Mouse (Mus musculus) hindbrain, embryonic 10.5 days (tissue): ENCODE results near the gene Mpi. TPM values are rescaled to one million over a fixed set of nuclear protein-coding genes. Genes with fewer than 3 reads are reported as not detected.
A peak's percentile ranks its signal among the peaks of the same experiment; 100 is the strongest.

Source experiments
- DNase-seq: peaks from one replicate; pipeline ENCODE4 v3.0.0-alpha.2; 2017; ENCODE audit warnings: low spot score
- H3K27ac ChIP-seq: fragments of 300-500 bp; sonication (generic); 2 replicates; pipeline ENCODE4 v1.5.1; 2016; ENCODE audit warnings: mild to moderate bottlenecking, moderate library complexity
- H3K27me3 ChIP-seq: fragments of 300-500 bp; sonication (generic); 2 replicates; pipeline ENCODE4 v1.6.1; 2016; ENCODE audit warnings: mild to moderate bottlenecking; ENCODE audit not compliant: poor library complexity, insufficient read depth, severe bottlenecking
- H3K36me3 ChIP-seq: fragments of 300-500 bp; sonication (generic); 2 replicates; pipeline ENCODE4 v1.6.1; 2016; ENCODE audit warnings: mild to moderate bottlenecking, moderate library complexity
- H3K4me1 ChIP-seq: fragments of 300-500 bp; sonication (generic); replicated peaks from 2 replicates; pipeline ENCODE4 v1.6.1; 2016; ENCODE audit warnings: mild to moderate bottlenecking
- H3K4me3 ChIP-seq: fragments of 300-500 bp; sonication (generic); 2 replicates; pipeline ENCODE4 v1.5.1; 2016; ENCODE audit warnings: mild to moderate bottlenecking, moderate library complexity
- H3K9me3 ChIP-seq: fragments of 300-500 bp; sonication (generic); 2 replicates; pipeline ENCODE4 v1.6.1; 2016; ENCODE audit warnings: mild to moderate bottlenecking, moderate library complexity
- WGBS: fragments of 180-500 bp; shearing (Covaris S2); methylation state at CpG from one replicate; pipeline ENCODE4 v1.1.7; 2016; 5-methylcytosine and 5-hydroxymethylcytosine counted together
- polyA plus RNA-seq: library from polyadenylated mRNA; unstranded; fragments of >200 nt; fragmentation: Nextera tagmentation; extraction: Ambion mirVana; gene quantifications from 2 replicates; pipeline ENCODE4 v1.2.1, GENCODE M21; 2016

Mpi gene
- polyA plus RNA-seq, 1 experiment from 2014 or later, result 74.1 TPM

- Histone ChIP-seq H3K36me3 (peaks cover 82% of the 10 kb centered on the region), H3K9me3 (no peaks in the 10 kb centered on the region), H3K4me3 (no peak overlapping the region), H3K27me3 (no peaks in the 10 kb centered on the region), H3K4me1 (peaks cover 17% of the 10 kb centered on the region), H3K27ac (no peak overlapping the region)
- 85% methylated on average over 3 of the region's 3 CpGs for WGBS
- no peak for DNase-seq
Measured at GRCm38 (mm10) chr9:57584991-57585390, 32.4 kb upstream of the Mpi start.

DNA sequence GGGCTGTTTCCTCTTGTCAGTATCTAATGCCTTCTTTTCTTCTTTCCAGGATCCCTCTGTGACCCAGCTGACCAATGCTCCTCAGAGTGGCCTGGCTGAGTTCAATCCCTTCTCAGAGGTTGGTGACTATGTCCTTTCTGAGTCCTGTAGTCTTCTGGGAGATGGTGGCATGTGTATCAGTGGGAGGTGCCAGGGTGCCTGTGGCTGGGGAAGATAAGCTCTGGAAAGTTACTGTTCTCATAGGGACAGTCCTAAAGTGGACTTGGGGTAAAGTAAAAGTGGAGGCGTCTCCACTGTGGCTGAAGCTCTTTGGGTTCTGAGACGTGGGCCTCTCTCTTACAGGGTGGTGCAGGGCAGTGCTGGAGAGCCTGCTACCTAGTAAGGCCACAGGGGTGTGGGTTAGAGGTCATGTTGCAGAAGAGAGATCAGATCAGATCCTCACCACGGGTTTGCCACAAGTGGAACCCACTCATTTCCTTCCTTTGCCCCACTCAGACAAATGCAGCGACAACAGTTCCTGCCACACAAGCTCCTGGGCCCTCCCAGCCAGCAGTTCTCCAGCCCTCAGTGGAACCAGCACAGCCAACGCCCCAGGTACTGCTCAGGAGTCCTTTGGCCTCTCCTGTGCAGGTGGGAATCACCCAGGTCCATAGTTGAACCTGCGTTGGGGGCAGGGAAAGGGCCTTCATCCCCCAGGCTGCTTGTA, 24.7 kb upstream of the Mpi start:
- Histone ChIP-seq H3K9me3 (no peaks in the 10 kb centered on the region), H3K27ac (no peak overlapping the region), H3K4me3 (no peak overlapping the region), H3K27me3 (no peaks in the 10 kb centered on the region), H3K36me3 (peaks cover 69% of the 10 kb centered on the region), H3K4me1 (no peaks in the 10 kb centered on the region)
- no peak for DNase-seq
- 90% methylated on average over 6 of the region's 6 CpGs for WGBS

DNA sequence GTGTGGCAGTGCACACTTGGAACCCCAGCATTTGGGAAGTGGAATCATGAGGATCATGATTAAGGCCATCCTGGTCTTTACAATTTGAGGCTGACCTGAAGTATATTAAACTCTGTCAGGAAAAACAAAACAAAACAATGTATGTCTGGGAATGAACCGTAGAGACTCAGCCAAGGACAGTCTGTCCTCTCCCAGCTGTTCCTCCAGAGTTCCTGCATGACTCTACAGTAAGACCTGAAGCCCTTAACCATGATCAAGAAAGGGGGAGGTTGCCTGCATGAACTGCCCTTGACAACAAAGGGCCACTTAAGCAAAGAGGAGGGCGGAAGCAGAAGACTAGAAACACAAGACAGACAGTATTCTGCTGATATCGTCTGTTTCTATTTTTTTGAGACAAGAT, 23.0 kb upstream of the Mpi start:
- peaks cover 66% of the 10 kb centered on the region for H3K36me3 ChIP-seq
- H3K4me3 ChIP-seq, result no peak overlapping the region
- WGBS, result 92% methylated on average over 3 of the region's 3 CpGs
- no peaks in the 10 kb centered on the region for H3K27me3 ChIP-seq
- no peak overlapping the region for H3K27ac ChIP-seq
- no peaks in the 10 kb centered on the region for H3K4me1 ChIP-seq
- no peak for DNase-seq
- no peaks in the 10 kb centered on the region for H3K9me3 ChIP-seq

GRCm38 (mm10) chr9:57574397-57574796, 21.8 kb upstream of the Mpi start:
- DNase-seq, result no peak
- Histone ChIP-seq H3K27me3 (no peaks in the 10 kb centered on the region), H3K27ac (no peak overlapping the region), H3K36me3 (peaks cover 66% of the 10 kb centered on the region), H3K4me1 (no peaks in the 10 kb centered on the region), H3K9me3 (no peaks in the 10 kb centered on the region), H3K4me3 (no peak overlapping the region)

DNA sequence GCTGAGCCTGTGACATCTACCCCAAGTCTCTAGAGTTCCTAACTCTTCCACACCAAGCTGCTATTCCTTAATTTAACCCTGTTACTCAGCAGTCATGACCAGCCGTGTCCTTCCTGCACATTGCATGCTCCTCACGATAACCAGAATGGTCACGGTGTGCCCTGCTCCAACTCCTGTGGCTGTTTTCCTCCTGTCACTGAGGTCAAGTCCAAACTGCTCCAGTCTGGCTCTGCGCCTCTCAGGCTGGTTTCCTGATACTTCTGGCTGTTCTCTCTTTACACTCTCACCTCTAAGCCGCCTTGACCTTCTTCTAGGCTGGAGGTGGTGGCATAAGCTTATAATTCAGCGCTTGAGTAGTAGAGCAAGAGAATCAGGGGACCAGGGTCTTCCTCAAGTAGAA, 15.9 kb upstream of the Mpi start:
- Histone ChIP-seq H3K36me3 (peaks cover 55% of the 10 kb centered on the region), H3K27me3 (no peaks in the 10 kb centered on the region), H3K9me3 (no peaks in the 10 kb centered on the region), H3K27ac (no peak overlapping the region), H3K4me1 (peaks cover 10% of the 10 kb centered on the region; the same call in 1 of the 2 replicates), H3K4me3 (no peak overlapping the region)
- 92% methylated on average over 6 of the region's 6 CpGs for WGBS
- DNase-seq, result no peak

DNA sequence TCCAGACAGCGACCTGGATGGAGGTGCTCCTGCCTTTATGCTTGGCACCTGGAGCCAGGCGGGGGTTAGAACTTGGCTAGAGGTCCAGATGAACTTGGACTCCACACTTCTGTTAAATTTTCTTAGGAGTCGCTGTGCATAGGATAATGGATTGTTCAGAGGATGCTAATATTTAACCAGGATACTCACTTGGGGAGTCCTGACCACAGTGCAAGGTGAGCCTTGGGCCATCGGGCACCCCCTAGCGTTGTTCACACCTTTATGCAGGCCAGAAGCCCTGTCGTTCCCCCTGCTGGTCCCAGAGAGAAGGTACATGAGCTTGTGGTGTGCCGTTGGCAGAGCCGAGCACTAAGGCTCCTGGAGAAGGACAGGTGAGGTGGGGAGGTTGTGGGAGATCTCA, 14.3 kb upstream of the Mpi start:
- Histone ChIP-seq H3K9me3 (no peaks in the 10 kb centered on the region), H3K36me3 (peaks cover 47% of the 10 kb centered on the region), H3K27me3 (no peaks in the 10 kb centered on the region), H3K27ac (no peak overlapping the region), H3K4me1 (peaks cover 23% of the 10 kb centered on the region), H3K4me3 (no peak overlapping the region)
- no peak for DNase-seq
- 67% methylated on average over 8 of the region's 8 CpGs for WGBS

GRCm38 (mm10) chr9:57565741-57566221, 13.2 kb upstream of the Mpi start:
- no peak overlapping the region for H3K27ac ChIP-seq
- H3K4me3 ChIP-seq, result no peak overlapping the region
- H3K27me3 ChIP-seq, result no peaks in the 10 kb centered on the region
- no peaks in the 10 kb centered on the region for H3K9me3 ChIP-seq
- DNase-seq, result no peak
- peaks cover 31% of the 10 kb centered on the region for H3K4me1 ChIP-seq
- 64% methylated on average over 10 of the region's 10 CpGs for WGBS
- peaks cover 38% of the 10 kb centered on the region for H3K36me3 ChIP-seq

DNA sequence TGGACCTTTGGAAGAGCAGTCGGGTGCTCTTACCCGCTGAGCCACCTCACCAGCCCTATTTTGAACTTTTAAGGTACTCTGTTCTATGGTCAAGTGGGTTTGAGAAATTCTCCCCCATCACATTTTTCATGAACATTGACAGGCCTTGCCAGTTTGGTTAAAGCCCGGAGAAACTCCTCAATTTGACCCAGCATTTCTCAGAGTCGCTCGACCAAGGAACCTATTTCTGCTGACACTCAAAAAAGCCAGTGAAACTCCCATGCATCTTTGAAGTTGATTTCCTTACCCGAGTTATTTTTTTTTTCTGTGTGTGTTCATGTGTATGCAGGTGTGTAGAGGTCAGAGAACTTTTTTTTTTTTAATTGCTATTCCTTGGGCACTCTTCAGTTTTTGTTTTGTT, 12.0 kb upstream of the Mpi start:
- no peaks in the 10 kb centered on the region for H3K27me3 ChIP-seq
- no peak for DNase-seq
- WGBS, result 90% methylated on average over 6 of the region's 6 CpGs
- H3K4me1 ChIP-seq, result peaks cover 37% of the 10 kb centered on the region
- H3K9me3 ChIP-seq, result no peaks in the 10 kb centered on the region
- no peak overlapping the region for H3K27ac ChIP-seq
- no peak overlapping the region for H3K4me3 ChIP-seq
- peaks cover 26% of the 10 kb centered on the region for H3K36me3 ChIP-seq

GRCm38 (mm10) chr9:57562896-57563372, 10.4 kb upstream of the Mpi start:
- H3K9me3 ChIP-seq, result no peaks in the 10 kb centered on the region
- H3K27ac ChIP-seq, result no peak overlapping the region
- WGBS, result 78% methylated on average over 4 of the region's 4 CpGs
- DNase-seq, result no peak
- H3K4me1 ChIP-seq, result peaks cover 37% of the 10 kb centered on the region
- peaks cover 10% of the 10 kb centered on the region for H3K36me3 ChIP-seq
- H3K4me3 ChIP-seq, result no peak overlapping the region
- no peaks in the 10 kb centered on the region for H3K27me3 ChIP-seq

DNA sequence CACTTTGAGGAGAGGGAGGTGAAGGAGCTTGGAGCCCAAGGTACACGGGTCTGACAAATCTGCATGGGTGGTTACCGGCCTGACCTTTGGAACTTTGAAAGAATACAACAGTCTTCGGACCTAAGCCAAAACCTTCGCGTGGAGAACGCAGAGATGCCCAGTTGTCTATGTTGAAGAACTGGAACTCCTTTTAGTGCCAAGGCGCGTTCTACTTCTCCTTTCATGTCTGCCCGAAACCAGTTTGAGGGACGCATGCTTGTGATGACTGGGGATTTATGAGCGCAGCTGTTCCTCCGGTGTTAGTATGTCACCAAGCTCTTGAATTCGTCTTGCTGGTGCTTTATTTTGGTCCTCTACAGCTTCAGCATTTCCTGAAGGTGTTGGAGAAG, 9.1 kb upstream of the Mpi start:
- peak overlapping the region; percentile 80 for H3K4me3 ChIP-seq
- H3K9me3 ChIP-seq, result no peaks in the 10 kb centered on the region
- H3K4me1 ChIP-seq, result peaks cover 37% of the 10 kb centered on the region
- DNase-seq, result no peak
- WGBS, result 83% methylated on average over 13 of the region's 13 CpGs
- no peaks in the 10 kb centered on the region for H3K36me3 ChIP-seq
- H3K27me3 ChIP-seq, result no peaks in the 10 kb centered on the region
- no peak overlapping the region for H3K27ac ChIP-seq

DNA sequence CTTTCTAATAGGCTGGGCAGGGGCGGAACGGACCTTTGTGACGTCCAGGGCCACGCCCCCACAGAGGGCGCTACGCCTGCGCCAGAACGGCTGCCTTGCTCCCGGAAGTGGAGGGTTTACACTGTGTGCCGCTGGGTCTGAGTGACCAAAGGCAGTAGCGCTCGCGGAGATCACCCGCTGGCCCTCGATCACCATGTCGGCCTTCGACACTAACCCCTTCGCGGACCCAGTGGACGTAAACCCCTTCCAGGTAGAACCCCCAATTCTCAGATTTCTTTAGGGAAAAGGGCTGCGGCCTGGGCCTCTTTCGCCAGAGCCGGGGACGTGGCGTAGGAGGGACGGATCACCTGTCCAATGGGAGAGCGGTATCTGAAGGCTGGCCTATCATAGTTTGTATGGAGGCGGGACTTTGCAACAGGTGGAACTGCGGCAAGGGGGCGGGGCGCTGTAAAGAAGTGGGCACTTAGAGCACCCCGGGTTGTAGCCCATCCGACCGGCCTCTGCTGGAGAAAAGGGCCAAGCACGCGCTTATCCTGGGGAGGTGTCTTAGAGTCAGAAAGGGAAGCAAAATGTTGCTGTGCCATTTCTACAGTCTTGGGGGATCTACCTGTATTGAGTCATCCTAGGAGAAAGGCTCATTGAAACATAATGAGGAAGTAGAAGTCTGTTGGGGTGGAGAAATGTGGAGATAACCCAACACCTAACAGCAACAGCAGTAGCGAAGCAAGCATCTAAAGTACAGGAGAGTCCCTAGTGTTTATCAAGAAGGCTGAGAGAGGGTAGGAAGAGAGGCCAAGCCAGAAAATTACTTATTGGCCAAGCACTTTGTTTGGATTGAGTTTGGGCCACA, 8.5 kb upstream of the Mpi start, which contains the start of gene Scamp2:
TSS of gene Scamp2 (plus strand) at position 83 of the 850 bp plus-strand sequence.
- peaks cover 35% of the 10 kb centered on the region for H3K4me1 ChIP-seq
- no peaks in the 10 kb centered on the region for H3K36me3 ChIP-seq
- peak within 1 kb of the TSS; percentile 89 for H3K27ac ChIP-seq
- WGBS, result 1% methylated on average over 37 of the region's 37 CpGs
- peak; percentile 95 for DNase-seq
- peak within 1 kb of the TSS; percentile 80 for H3K4me3 ChIP-seq
- H3K9me3 ChIP-seq, result no peaks in the 10 kb centered on the region
- no peaks in the 10 kb centered on the region for H3K27me3 ChIP-seq

GRCm38 (mm10) chr9:57560263-57560662, 7.7 kb upstream of the Mpi start:
- H3K36me3 ChIP-seq, result no peaks in the 10 kb centered on the region
- peaks cover 27% of the 10 kb centered on the region for H3K4me1 ChIP-seq
- H3K27me3 ChIP-seq, result no peaks in the 10 kb centered on the region
- WGBS, result 29% methylated on average over 7 of the region's 7 CpGs
- H3K27ac ChIP-seq, result peak overlapping the region; percentile 89
- H3K9me3 ChIP-seq, result no peaks in the 10 kb centered on the region
- peak overlapping the region; percentile 80 for H3K4me3 ChIP-seq
- no peak for DNase-seq

DNA sequence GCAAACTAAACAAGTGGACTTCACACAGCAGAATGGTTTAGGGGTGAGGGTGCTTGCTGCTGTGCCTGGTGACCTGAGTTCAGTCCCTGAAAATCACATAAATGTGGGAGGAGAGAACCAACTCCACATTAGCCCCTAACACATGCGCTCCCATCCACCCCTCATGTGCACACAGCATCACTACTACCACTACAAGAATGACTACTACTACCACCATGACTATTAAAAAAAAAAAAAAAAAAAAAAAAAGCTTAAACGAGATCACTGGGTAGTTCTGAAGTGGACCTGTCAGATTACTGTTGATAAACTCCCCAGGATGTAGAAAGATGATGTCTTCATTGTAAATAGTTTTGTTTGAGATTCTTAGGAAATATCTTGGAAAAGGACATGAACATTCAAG, 7.0 kb upstream of the Mpi start:
- Histone ChIP-seq H3K27ac (no peak overlapping the region), H3K4me3 (no peak overlapping the region), H3K27me3 (no peaks in the 10 kb centered on the region), H3K4me1 (peaks cover 28% of the 10 kb centered on the region), H3K36me3 (no peaks in the 10 kb centered on the region), H3K9me3 (no peaks in the 10 kb centered on the region)
- WGBS, result 84% methylated on average over 2 of the region's 2 CpGs
- no peak for DNase-seq
